11 mouse cellular contexts compared by ENCODE assay signal in the genomic region with DNA sequence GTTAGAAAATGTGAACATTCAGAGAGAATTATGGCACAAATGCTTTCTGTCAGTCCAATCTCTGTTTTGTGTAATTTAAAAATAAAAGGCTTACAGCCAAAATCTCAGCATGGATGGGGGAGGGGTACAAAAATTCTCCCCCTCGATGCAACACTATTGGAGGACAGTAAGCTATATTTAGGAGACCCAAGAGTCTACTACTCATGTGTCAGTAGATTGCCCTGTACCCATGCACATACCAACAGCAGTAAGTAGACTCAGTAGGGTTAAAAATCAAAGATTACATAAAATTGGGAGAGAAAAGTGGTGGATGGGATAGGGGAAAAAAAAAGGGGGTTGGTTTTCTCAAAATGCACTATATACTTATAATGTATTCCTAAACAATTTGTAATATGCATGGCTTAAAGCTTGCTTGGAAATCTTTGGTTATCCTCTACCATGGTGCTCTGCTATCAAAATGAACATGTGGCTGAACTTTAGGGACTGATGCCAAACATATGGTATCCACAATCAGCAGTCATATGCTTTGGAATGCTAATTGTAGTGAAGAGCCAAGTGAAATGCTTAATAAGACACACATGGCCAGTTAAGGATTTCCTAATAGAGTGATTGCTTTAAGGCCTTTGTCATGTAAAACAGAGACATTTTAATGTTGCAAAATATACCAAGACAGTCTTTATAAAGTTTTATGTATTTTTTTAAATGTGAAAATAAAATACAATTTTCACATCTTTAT.
DNase-seq lines count a peak whose midpoint lies in the region; ATAC-seq and TF ChIP-seq lines count a peak whose summit lies in the region.
"Had no signal": no experiment of that assay in that cellular context is flagged by ENCODE, and none has a peak within 500 bp of the region (broad histone marks: within the 10 kb centered on the region; RNA-seq: fewer than 3 reads in every experiment).

No protein-coding gene starts in this region.

- H3K9ac ChIP-seq in hindbrain, embryonic 14.5 days: no peak overlapping the region
- no peak overlapping the region for H3K9ac ChIP-seq in hindbrain, embryonic 12.5 days
- no peak overlapping the region for H3K9ac ChIP-seq in neural tube, embryonic 13.5 days
- H3K9ac ChIP-seq in hindbrain, postnatal 0 days (replicated peaks; ENCODE audit: low read length): no peak overlapping the region
- H3K9ac ChIP-seq: liver, embryonic 13.5 days had no signal

- no peak overlapping the region for H3K4me3 ChIP-seq in hindbrain, embryonic 14.5 days (replicated peaks; ENCODE audit: low read length)
- no peak overlapping the region for H3K4me3 ChIP-seq in hindbrain, embryonic 12.5 days
- no peak overlapping the region for H3K4me3 ChIP-seq in neural tube, embryonic 13.5 days
- no peak overlapping the region for H3K4me3 ChIP-seq in hindbrain, postnatal 0 days (ENCODE audit: low read length)
- H3K4me3 ChIP-seq: liver, embryonic 13.5 days had no signal

- H3K27me3 ChIP-seq in hindbrain, embryonic 14.5 days (ENCODE audit: control insufficient read depth, insufficient read depth, low read length): no peaks in the 10 kb centered on the region
- H3K27me3 ChIP-seq in hindbrain, embryonic 12.5 days: no peaks in the 10 kb centered on the region
- H3K27me3 ChIP-seq in neural tube, embryonic 13.5 days: no peaks in the 10 kb centered on the region
- H3K27me3 ChIP-seq in hindbrain, postnatal 0 days (ENCODE audit: insufficient read depth, low read length): no peaks in the 10 kb centered on the region
- H3K27me3 ChIP-seq: liver, embryonic 13.5 days had no signal

- TF ChIP-seq CTCF in hindbrain, postnatal 0 days (IDR thresholded peaks at IDR 0.05; ENCODE audit: low read depth): no peak

- WGBS in hindbrain, embryonic 14.5 days: 82% methylated on average over 1 of the region's 1 CpGs
- WGBS in hindbrain, embryonic 12.5 days: 86% methylated on average over 1 of the region's 1 CpGs
- 74% methylated on average over 1 of the region's 1 CpGs for WGBS in neural tube, embryonic 13.5 days
- 86% methylated on average over 1 of the region's 1 CpGs for whole genome bisulfite sequencing in hindbrain, postnatal 0 days

- ATAC-seq in hindbrain, embryonic 14.5 days (ENCODE audit: low FRiP score): peak; percentile 59; the same call in 1 of the 2 replicates
- no peak for ATAC-seq in hindbrain, embryonic 12.5 days (ENCODE audit: low FRiP score)
- 0 out of 2 replicates have a peak, but pooled peaks have one; percentile 27 for ATAC-seq in neural tube, embryonic 13.5 days (ENCODE audit: low read depth)
- no peak for ATAC-seq in hindbrain, postnatal 0 days

- no peak overlapping the region for H3K4me2 ChIP-seq in hindbrain, embryonic 14.5 days (replicated peaks)
- H3K4me2 ChIP-seq in hindbrain, embryonic 12.5 days (replicated peaks): no peak overlapping the region
- no peak overlapping the region for H3K4me2 ChIP-seq in neural tube, embryonic 13.5 days
- no peak overlapping the region for H3K4me2 ChIP-seq in hindbrain, postnatal 0 days (ENCODE audit: low read depth, low read length)
- H3K4me2 ChIP-seq: liver, embryonic 13.5 days had no signal

- peak; percentile 28 for DNase-seq in hindbrain, embryonic 14.5 days (ENCODE audit: low spot score)
- DNase-seq in neural tube, embryonic 10.5 days (ENCODE audit: extremely low spot score, low spot score): no peak
- DNase-seq in hindbrain, postnatal 0 days (ENCODE audit: low spot score): peak; percentile 17
- DNase-seq in left cerebral cortex, postnatal 25 days (ENCODE audit: low spot score in 2 of 2): no peak
- DNase-seq in gastrocnemius, postnatal 36 days: no peak
- DNase-seq: cerebellum, adult 11-12 months; kidney, postnatal 14 days; liver, embryonic 13.5 days; thymus, postnatal 25 days had no signal

- no peaks in the 10 kb centered on the region for H3K9me3 ChIP-seq in hindbrain, embryonic 14.5 days (ENCODE audit: control insufficient read depth, low read length)
- no peaks in the 10 kb centered on the region for H3K9me3 ChIP-seq in hindbrain, embryonic 12.5 days (replicated peaks)
- no peaks in the 10 kb centered on the region for H3K9me3 ChIP-seq in neural tube, embryonic 13.5 days
- no peaks in the 10 kb centered on the region for H3K9me3 ChIP-seq in hindbrain, postnatal 0 days (ENCODE audit: low read length)
- H3K9me3 ChIP-seq: liver, embryonic 13.5 days had no signal

- H3K36me3 ChIP-seq in hindbrain, embryonic 14.5 days (replicated peaks; ENCODE audit: control insufficient read depth, insufficient read depth): no peaks in the 10 kb centered on the region
- H3K36me3 ChIP-seq in hindbrain, embryonic 12.5 days: no peaks in the 10 kb centered on the region
- H3K36me3 ChIP-seq in neural tube, embryonic 13.5 days: no peaks in the 10 kb centered on the region
- no peaks in the 10 kb centered on the region for H3K36me3 ChIP-seq in hindbrain, postnatal 0 days (ENCODE audit: insufficient read depth, low read length)
- H3K36me3 ChIP-seq: liver, embryonic 13.5 days had no signal

- no peak overlapping the region for H3K27ac ChIP-seq in hindbrain, embryonic 14.5 days
- no peak overlapping the region for H3K27ac ChIP-seq in hindbrain, embryonic 12.5 days
- no peak overlapping the region for H3K27ac ChIP-seq in neural tube, embryonic 13.5 days (replicated peaks)
- H3K27ac ChIP-seq in hindbrain, postnatal 0 days: no peak overlapping the region
- H3K27ac ChIP-seq: liver, embryonic 13.5 days had no signal

- no peaks in the 10 kb centered on the region for H3K4me1 ChIP-seq in hindbrain, embryonic 14.5 days (replicated peaks; ENCODE audit: control insufficient read depth, insufficient read depth, low read length)
- H3K4me1 ChIP-seq in hindbrain, embryonic 12.5 days: no peaks in the 10 kb centered on the region
- H3K4me1 ChIP-seq in neural tube, embryonic 13.5 days (replicated peaks): no peaks in the 10 kb centered on the region
- H3K4me1 ChIP-seq in hindbrain, postnatal 0 days (ENCODE audit: insufficient read depth, low read length): no peaks in the 10 kb centered on the region
- H3K4me1 ChIP-seq: liver, embryonic 13.5 days had no signal

- intact Hi-C loops in left cerebral cortex, postnatal 25 days (cut with DNase I): no loop called here
- intact Hi-C loops in gastrocnemius, postnatal 36 days (cut with DNase I): no loop called here

Comparison
In these comparisons a context has a peak if more than half of its experiments do, and no peak if none do; other contexts are left out.
1. ATAC-seq: peak in hindbrain, embryonic 14.5 days (single experiment) and neural tube, embryonic 13.5 days (single experiment); none in hindbrain, embryonic 12.5 days (single experiment) and hindbrain, postnatal 0 days (single experiment).
2. DNase-seq: peak in hindbrain, embryonic 14.5 days (single experiment) and hindbrain, postnatal 0 days (single experiment); none in neural tube, embryonic 10.5 days (single experiment), left cerebral cortex, postnatal 25 days (0 of 2) and gastrocnemius, postnatal 36 days (0 of 2).